Mouse (Mus musculus) C2C12 (cell line): ENCODE data around the gene Sez6l2.

Source experiments
- CTCF ChIP-seq: IDR thresholded peaks from one replicate; pipeline ENCODE4 v1.5.1; 2011; ENCODE audit not compliant: control insufficient read depth, insufficient read depth, insufficient read length
- MAX ChIP-seq: IDR thresholded peaks from one replicate; pipeline ENCODE4 v1.6.1; 2011; ENCODE audit warnings: mild to moderate bottlenecking, control low read depth
- MYOG ChIP-seq: IDR thresholded peaks from one replicate; pipeline ENCODE4 v1.6.1; 2011; ENCODE audit not compliant: control insufficient read depth, insufficient read length; ENCODE audit errors: extremely low read depth

DNA sequence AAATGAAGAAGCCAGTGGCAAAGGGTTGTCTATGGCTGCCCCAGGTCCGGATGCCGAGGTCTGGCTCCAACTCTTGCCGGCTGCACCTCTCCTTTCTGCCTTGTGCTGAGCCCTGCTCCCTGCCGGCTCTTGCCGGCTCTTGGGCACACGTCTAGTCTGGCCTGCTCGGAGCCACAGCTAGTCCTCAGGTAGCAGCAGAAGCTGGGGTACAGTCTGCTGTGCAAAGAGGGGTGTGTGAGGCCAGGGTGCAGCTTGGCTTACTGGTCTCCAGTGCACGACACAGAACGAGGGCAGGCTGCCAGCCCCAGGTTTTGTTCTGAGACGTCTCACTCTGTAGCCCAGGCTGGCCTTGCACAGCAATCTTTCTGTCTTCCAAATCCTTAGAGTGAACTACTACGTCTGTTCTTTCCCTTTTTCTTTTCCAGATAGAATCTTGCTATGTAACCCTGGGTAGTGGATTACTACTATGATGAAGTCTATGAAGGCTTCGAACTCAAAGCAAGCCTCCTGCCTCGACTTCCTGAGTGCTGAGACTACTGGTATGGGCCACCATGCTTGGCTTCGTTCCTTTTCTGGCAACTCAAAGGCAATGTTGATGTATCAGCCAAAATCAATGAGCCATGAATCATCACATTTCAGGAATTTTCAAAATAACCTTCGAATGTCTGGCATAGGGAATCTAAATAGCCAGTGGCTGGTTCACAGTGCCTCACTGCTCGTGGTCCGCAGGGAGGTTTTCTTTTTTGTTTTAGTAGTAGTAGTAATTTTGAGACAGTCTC lies 59.1 kb downstream of the Sez6l2 start:
- TF ChIP-seq CTCF = no peak
- no peak for TF ChIP-seq MYOG
- no peak for TF ChIP-seq MAX
